Mouse (Mus musculus) stomach, postnatal 0 days (tissue): ENCODE measurements around the gene Ltbp1. TPM values are rescaled to one million over a fixed set of nuclear protein-coding genes. Genes with fewer than 3 reads are reported as not detected.

Experiments used
- ATAC-seq: fragments of 200-750 bp; cut with Nextera tagmentation; 2 replicates; pipeline ENCODE4 v1.8.0; 2017; ENCODE audit not compliant: low FRiP score, low TSS enrichment
- DNase-seq: peaks from one replicate; pipeline ENCODE4 v3.0.0-alpha.2; 2016; ENCODE audit warnings: low spot score
- H3K27ac ChIP-seq: fragments of 300-500 bp; sonication (generic); replicated peaks from 2 replicates; pipeline ENCODE4 v1.5.1; 2014; ENCODE audit warnings: mild to moderate bottlenecking, control low read depth
- H3K27me3 ChIP-seq: fragments of 300-500 bp; sonication (generic); 2 replicates; pipeline ENCODE4 v1.6.1; 2014; ENCODE audit warnings: low read length; ENCODE audit not compliant: control insufficient read depth, insufficient read depth
- H3K36me3 ChIP-seq: fragments of 300-500 bp; sonication (generic); 2 replicates; pipeline ENCODE4 v1.6.1; 2014; ENCODE audit warnings: low read length, mixed read lengths; ENCODE audit not compliant: control insufficient read depth, insufficient read depth
- H3K4me1 ChIP-seq: fragments of 300-500 bp; sonication (generic); replicated peaks from 2 replicates; pipeline ENCODE4 v1.6.1; 2014; ENCODE audit warnings: antibody characterized with exemption; ENCODE audit not compliant: control insufficient read depth, insufficient read depth
- H3K4me2 ChIP-seq: fragments of 300-500 bp; sonication (generic); replicated peaks from 2 replicates; pipeline ENCODE4 v1.6.1; 2014; ENCODE audit warnings: low read depth, mild to moderate bottlenecking, control low read depth, moderate library complexity
- H3K4me3 ChIP-seq: fragments of 300-500 bp; sonication (generic); 2 replicates; pipeline ENCODE4 v1.5.1; 2014; ENCODE audit warnings: low read depth, low read length, control low read depth
- H3K9ac ChIP-seq: fragments of 300-500 bp; sonication (generic); 2 replicates; pipeline ENCODE4 v1.6.1; 2014; ENCODE audit warnings: mild to moderate bottlenecking, low read length, control low read depth, mixed read lengths
- H3K9me3 ChIP-seq: fragments of 300-500 bp; sonication (generic); 2 replicates; pipeline ENCODE4 v1.6.1; 2016; ENCODE audit warnings: low read length; ENCODE audit not compliant: control insufficient read depth
- CTCF ChIP-seq: IDR thresholded peaks from 2 replicates; pipeline ENCODE4 v1.5.1; 2016; ENCODE audit warnings: antibody characterized with exemption, low read depth, mild to moderate bottlenecking, moderate library complexity
- EP300 ChIP-seq: optimal IDR thresholded peaks from 2 replicates; pipeline ENCODE3; 2016; ENCODE audit warnings: antibody characterized with exemption
- WGBS: fragments of 180-500 bp; shearing (Covaris S2); extraction: QIAGEN DNeasy Blood & Tissue Kit; methylation state at CpG from one replicate; pipeline ENCODE4 v1.1.7; 2014; 5-methylcytosine and 5-hydroxymethylcytosine counted together
- polyA plus RNA-seq: library from polyadenylated mRNA; unstranded; fragments of >200 nt; fragmentation: Nextera tagmentation; extraction: Ambion mirVana; gene quantifications from 2 replicates; pipeline ENCODE4 v1.2.1, GENCODE M21; 2015

Gene Ltbp1
- polyA plus RNA-seq, 1 experiment from 2014 or later, result 16.2 TPM

GRCm38 (mm10) chr17:75374287-75375024, 369.1 kb downstream of the Ltbp1 start:
- Histone ChIP-seq H3K4me1 (no peaks in the 10 kb centered on the region), H3K4me3 (no peak overlapping the region), H3K9me3 (no peaks in the 10 kb centered on the region), H3K27ac (no peak overlapping the region), H3K36me3 (no peaks in the 10 kb centered on the region), H3K9ac (no peak overlapping the region), H3K4me2 (no peak overlapping the region), H3K27me3 (no peaks in the 10 kb centered on the region)
- no peak for DNase-seq
- TF ChIP-seq EP300, result no peak
- peak; percentile 53 for TF ChIP-seq CTCF
- no peak for ATAC-seq
- 72% methylated on average over 5 of the region's 5 CpGs for WGBS

- TF ChIP-seq EP300, result no peak
- TF ChIP-seq CTCF, result no peak
- Histone ChIP-seq H3K27me3 (no peaks in the 10 kb centered on the region), H3K4me3 (no peak overlapping the region), H3K27ac (no peak overlapping the region), H3K4me2 (no peak overlapping the region), H3K36me3 (no peaks in the 10 kb centered on the region), H3K9me3 (no peaks in the 10 kb centered on the region), H3K4me1 (no peaks in the 10 kb centered on the region), H3K9ac (no peak overlapping the region)
- DNase-seq (no peak), ATAC-seq (no peak)
- WGBS, result 68% methylated on average over 9 of the region's 9 CpGs
Observed at GRCm38 (mm10) chr17:75378256-75378871, 373.0 kb downstream of the Ltbp1 start.

- H3K27ac ChIP-seq, result no peak overlapping the region
- DNase-seq (no peak), ATAC-seq (no peak)
- WGBS, result 42% methylated on average over 2 of the region's 2 CpGs
- no peaks in the 10 kb centered on the region for H3K36me3 ChIP-seq
- H3K9ac ChIP-seq, result no peak overlapping the region
- H3K9me3 ChIP-seq, result no peaks in the 10 kb centered on the region
- H3K4me2 ChIP-seq, result no peak overlapping the region
- no peaks in the 10 kb centered on the region for H3K27me3 ChIP-seq
- no peak overlapping the region for H3K4me3 ChIP-seq
- no peak for TF ChIP-seq EP300
- no peak for TF ChIP-seq CTCF
- no peaks in the 10 kb centered on the region for H3K4me1 ChIP-seq
Observed at GRCm38 (mm10) chr17:75380167-75380566, 374.8 kb downstream of the Ltbp1 start.

DNA sequence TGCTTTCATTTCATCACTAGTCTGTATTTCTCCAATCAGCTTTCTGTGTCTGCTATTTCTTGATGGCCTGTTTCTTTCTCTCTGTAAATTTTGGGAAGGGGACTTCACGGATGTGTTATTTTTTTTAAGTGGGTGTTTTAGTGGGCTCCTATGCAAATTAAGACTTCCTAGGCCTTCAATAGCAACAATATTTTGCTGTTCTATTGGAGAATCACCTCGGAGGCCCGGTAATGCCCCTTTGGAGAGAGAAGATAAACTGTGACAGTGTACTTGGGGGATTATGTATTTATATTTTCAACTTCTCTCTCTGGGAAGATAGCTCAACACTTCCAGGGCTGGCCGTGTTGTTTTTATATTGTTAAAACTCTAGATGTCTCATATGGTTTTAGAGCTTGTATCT, 383.0 kb downstream of the Ltbp1 start:
- WGBS, result 58% methylated on average over 4 of the region's 4 CpGs
- no peak overlapping the region for H3K4me2 ChIP-seq
- no peak overlapping the region for H3K4me3 ChIP-seq

GRCm38 (mm10) chr17:75390142-75390541, 384.8 kb downstream of the Ltbp1 start:
- no peak for TF ChIP-seq EP300
- peak; percentile 29 for TF ChIP-seq CTCF
- no peak overlapping the region for H3K4me2 ChIP-seq
- H3K27me3 ChIP-seq, result no peaks in the 10 kb centered on the region
- no peaks in the 10 kb centered on the region for H3K9me3 ChIP-seq
- H3K4me3 ChIP-seq, result no peak overlapping the region
- no peaks in the 10 kb centered on the region for H3K4me1 ChIP-seq
- DNase-seq (no peak), ATAC-seq (no peak)
- H3K27ac ChIP-seq, result no peak overlapping the region
- H3K9ac ChIP-seq, result no peak overlapping the region
- H3K36me3 ChIP-seq, result no peaks in the 10 kb centered on the region; the same call in 1 of the 2 replicates
- 81% methylated on average over 10 of the region's 10 CpGs for WGBS

More for the DNA sequence above, 383.0 kb downstream of the Ltbp1 start:
- ATAC-seq (no peak), DNase-seq (no peak)
- TF ChIP-seq CTCF (no peak), EP300 (no peak)
- H3K9me3 ChIP-seq, result no peaks in the 10 kb centered on the region
- no peak overlapping the region for H3K27ac ChIP-seq
- no peaks in the 10 kb centered on the region for H3K27me3 ChIP-seq
- H3K4me1 ChIP-seq, result no peaks in the 10 kb centered on the region
- H3K36me3 ChIP-seq, result no peaks in the 10 kb centered on the region; the same call in 1 of the 2 replicates
- H3K9ac ChIP-seq, result no peak overlapping the region

- H3K9me3 ChIP-seq, result no peaks in the 10 kb centered on the region
- no peak overlapping the region for H3K4me3 ChIP-seq
- H3K4me1 ChIP-seq, result no peaks in the 10 kb centered on the region
- WGBS, result 75% methylated on average over 6 of the region's 6 CpGs
- DNase-seq, result no peak
- no peak overlapping the region for H3K27ac ChIP-seq
- H3K36me3 ChIP-seq, result no peaks in the 10 kb centered on the region; the same call in 1 of the 2 replicates
- H3K9ac ChIP-seq, result no peak overlapping the region
- no peak overlapping the region for H3K4me2 ChIP-seq
- ATAC-seq, result no peak
- TF ChIP-seq EP300 (no peak), CTCF (no peak)
- H3K27me3 ChIP-seq, result no peaks in the 10 kb centered on the region
Observed at GRCm38 (mm10) chr17:75391429-75392192, 386.2 kb downstream of the Ltbp1 start.
